Mouse (Mus musculus) G1E (cell line): ENCODE measurements around the gene C87499. TPM values are rescaled to one million over a fixed set of nuclear protein-coding genes. Genes with fewer than 3 reads are reported as not detected.

Source experiments
- ATAC-seq: 2 replicates; pipeline ENCODE4 v1.8.0; 2016; ENCODE audit warnings: mild to moderate bottlenecking; ENCODE audit not compliant: insufficient number of reproducible peaks, poor library complexity, low FRiP score, severe bottlenecking; ENCODE audit errors: extremely low read depth
- DNase-seq: peaks from one replicate; pipeline ENCODE4 v3.0.0; 2012; ENCODE audit warnings: low spot score
- H3K27me3 ChIP-seq: 2 replicates; pipeline ENCODE4 v1.6.1; 2012; ENCODE audit warnings: mild to moderate bottlenecking, low read length, inconsistent platforms; ENCODE audit not compliant: insufficient read depth
- H3K36me3 ChIP-seq: replicated peaks from 2 replicates; pipeline ENCODE3; 2012; ENCODE audit warnings: mild to moderate bottlenecking, inconsistent platforms
- H3K4me1 ChIP-seq: 2 replicates; pipeline ENCODE4 v1.6.1; 2012; ENCODE audit warnings: low read depth, low read length, inconsistent platforms, mixed read lengths; ENCODE audit not compliant: insufficient read depth
- H3K4me3 ChIP-seq: 2 replicates; pipeline ENCODE4 v1.5.1; 2012; ENCODE audit warnings: low read depth, mild to moderate bottlenecking, inconsistent platforms, low read length, moderate library complexity, mixed read lengths
- H3K9me3 ChIP-seq: replicated peaks from 2 replicates; pipeline ENCODE4 v1.6.1; 2012; ENCODE audit warnings: inconsistent platforms
- CTCF ChIP-seq: IDR thresholded peaks from 2 replicates; pipeline ENCODE4 v1.5.1; 2012; ENCODE audit warnings: low read depth, low read length, inconsistent platforms, mixed read lengths
- GATA1 ChIP-seq: IDR thresholded peaks from 2 replicates; pipeline ENCODE4 v1.6.1; 2012; ENCODE audit warnings: borderline replicate concordance, low read length, inconsistent platforms, mixed read lengths
- GATA2 ChIP-seq: IDR thresholded peaks from 2 replicates; pipeline ENCODE4 v1.6.1; 2012; ENCODE audit warnings: low read depth, low read length, inconsistent platforms, borderline replicate concordance
- POLR2AphosphoS5 ChIP-seq: IDR thresholded peaks from 2 replicates; pipeline ENCODE4 v1.6.1; 2012; ENCODE audit warnings: low read depth, low read length, inconsistent platforms; ENCODE audit not compliant: insufficient replicate concordance
- TAL1 ChIP-seq: conservative IDR thresholded peaks from 2 replicates; pipeline ENCODE4 v1.6.1; 2012; ENCODE audit warnings: low read depth, low read length, inconsistent platforms, mixed read lengths
- polyA plus RNA-seq: library from polyadenylated mRNA; stranded (reverse); fragments of >175 nt; gene quantifications from 2 replicates; pipeline ENCODE4 v1.2.3, GENCODE M21; 2012
- total RNA-seq, 2 experiments: library from RNA; stranded (forward) in 1 of 2; stranded (reverse) in 1 of 2; fragments of 200-1000 nt in 1 of 2; fragments of >200 nt in 1 of 2; fragmentation: Nextera tagmentation in 1 of 2; gene quantifications; 2 replicates each; pipeline ENCODE4 v1.2.3; 2014 to 2017

The C87499 gene
- total RNA-seq (2014; fragmentation: Nextera tagmentation) (not detected in 2 replicates), total RNA-seq (2017) (0.22 and 0.46 TPM in 2 replicates), polyA plus RNA-seq (not detected in 2 replicates)

GRCm38 (mm10) chr4:88634311-88634710 is at the start of gene C87499:
Gene C87499, minus strand, starts transcription at chr4:88634411.
- no peak for DNase-seq
- Histone ChIP-seq H3K36me3 (no peaks in the 10 kb centered on the region), H3K9me3 (no peaks in the 10 kb centered on the region), H3K4me1 (no peaks in the 10 kb centered on the region), H3K4me3 (no peak within 1 kb of the TSS), H3K27me3 (no peaks in the 10 kb centered on the region)
- no peak for TF ChIP-seq POLR2AphosphoS5
- no peak for TF ChIP-seq CTCF
- TF ChIP-seq GATA1 = no peak
- no peak for TF ChIP-seq GATA2
- TF ChIP-seq TAL1 = no peak
- no peak for ATAC-seq

GRCm38 (mm10) chr4:88683812-88684211 is 49.6 kb upstream of the C87499 start, which contains the start of gene Ifna2:
Gene Ifna2, minus strand, starts transcription at chr4:88683912.
- ATAC-seq = no peak
- no peaks in the 10 kb centered on the region for H3K36me3 ChIP-seq
- no peak for TF ChIP-seq TAL1
- H3K4me1 ChIP-seq = no peaks in the 10 kb centered on the region
- no peak for DNase-seq
- no peaks in the 10 kb centered on the region; the same call in 1 of the 2 replicates for H3K27me3 ChIP-seq
- H3K9me3 ChIP-seq = no peaks in the 10 kb centered on the region
- no peak within 1 kb of the TSS for H3K4me3 ChIP-seq

GRCm38 (mm10) chr4:88681353-88681752 is 47.1 kb upstream of the C87499 start:
- no peak for DNase-seq

GRCm38 (mm10) chr4:88680362-88680761 is 46.2 kb upstream of the C87499 start:
- ATAC-seq = no peak

More at GRCm38 (mm10) chr4:88681353-88681752, 47.1 kb upstream of the C87499 start:
- TF ChIP-seq POLR2AphosphoS5 = no peak
- TF ChIP-seq CTCF = no peak
- TF ChIP-seq GATA2 = no peak
- TF ChIP-seq TAL1 = no peak
- TF ChIP-seq GATA1 = no peak
- Histone ChIP-seq H3K4me3 (no peak overlapping the region), H3K4me1 (no peaks in the 10 kb centered on the region), H3K9me3 (no peaks in the 10 kb centered on the region), H3K36me3 (no peaks in the 10 kb centered on the region), H3K27me3 (no peaks in the 10 kb centered on the region; the same call in 1 of the 2 replicates)
- no peak for ATAC-seq

GRCm38 (mm10) chr4:88676824-88677223 is 42.6 kb upstream of the C87499 start, which contains the start of gene Ifna16:
Gene Ifna16, minus strand, starts transcription at chr4:88676924.
- ATAC-seq (no peak), DNase-seq (no peak)
- Histone ChIP-seq H3K9me3 (no peaks in the 10 kb centered on the region), H3K36me3 (no peaks in the 10 kb centered on the region), H3K4me1 (no peaks in the 10 kb centered on the region), H3K27me3 (no peaks in the 10 kb centered on the region), H3K4me3 (no peak within 1 kb of the TSS)
- TF ChIP-seq GATA2 = no peak
- no peak for TF ChIP-seq TAL1
- TF ChIP-seq CTCF = no peak
- no peak for TF ChIP-seq GATA1
- TF ChIP-seq POLR2AphosphoS5 = no peak

More at GRCm38 (mm10) chr4:88680362-88680761, 46.2 kb upstream of the C87499 start:
- H3K4me3 ChIP-seq = no peak overlapping the region
- no peaks in the 10 kb centered on the region for H3K27me3 ChIP-seq
- H3K36me3 ChIP-seq = no peaks in the 10 kb centered on the region
- no peak for TF ChIP-seq POLR2AphosphoS5
- TF ChIP-seq GATA1 = no peak
- TF ChIP-seq GATA2 = no peak
- no peak for TF ChIP-seq CTCF
- H3K4me1 ChIP-seq = no peaks in the 10 kb centered on the region
- H3K9me3 ChIP-seq = no peaks in the 10 kb centered on the region
- no peak for DNase-seq

- Histone ChIP-seq H3K4me3 (no peak overlapping the region), H3K9me3 (no peaks in the 10 kb centered on the region), H3K27me3 (no peaks in the 10 kb centered on the region), H3K36me3 (no peaks in the 10 kb centered on the region), H3K4me1 (no peaks in the 10 kb centered on the region)
- no peak for ATAC-seq
- DNase-seq = no peak
- TF ChIP-seq GATA1 (no peak), TAL1 (no peak), GATA2 (no peak), POLR2AphosphoS5 (no peak), CTCF (no peak)
Observed at GRCm38 (mm10) chr4:88655461-88655860, 21.2 kb upstream of the C87499 start.

GRCm38 (mm10) chr4:88653644-88654043 is 19.4 kb upstream of the C87499 start:
- ATAC-seq (no peak), DNase-seq (no peak)
- Histone ChIP-seq H3K9me3 (no peaks in the 10 kb centered on the region), H3K27me3 (no peaks in the 10 kb centered on the region), H3K36me3 (no peaks in the 10 kb centered on the region), H3K4me1 (no peaks in the 10 kb centered on the region), H3K4me3 (no peak overlapping the region)
- TF ChIP-seq GATA2 (no peak), GATA1 (no peak), CTCF (no peak), POLR2AphosphoS5 (no peak), TAL1 (no peak)
